Mouse (Mus musculus) ES-Bruce4 (cell line): Measurements from ENCODE around the gene Dtd2. TPM values are rescaled to one million over a fixed set of nuclear protein-coding genes. Genes with fewer than 3 reads are reported as not detected.

Experiments
- H3K27ac ChIP-seq: 2 replicates; pipeline ENCODE4 v1.5.1; 2012; ENCODE audit warnings: low read length, inconsistent platforms; ENCODE audit not compliant: insufficient read depth
- H3K27me3 ChIP-seq: 2 replicates; pipeline ENCODE4 v1.6.1; 2012; ENCODE audit warnings: mild to moderate bottlenecking, low read length, inconsistent platforms; ENCODE audit not compliant: control insufficient read depth, poor library complexity, insufficient read depth, severe bottlenecking
- H3K36me3 ChIP-seq: 2 replicates; pipeline ENCODE4 v1.6.1; 2012; ENCODE audit warnings: inconsistent platforms, mild to moderate bottlenecking, low read length, moderate library complexity; ENCODE audit not compliant: control insufficient read depth, poor library complexity, insufficient read depth, severe bottlenecking
- H3K4me1 ChIP-seq: one replicate; pipeline ENCODE4 v1.8.1; 2011; ENCODE audit warnings: low read length; ENCODE audit not compliant: control insufficient read depth, insufficient read depth
- H3K4me3 ChIP-seq: 2 replicates; pipeline ENCODE4 v1.5.1; 2011; ENCODE audit warnings: low read depth, mild to moderate bottlenecking, low read length
- H3K9ac ChIP-seq: 2 replicates; pipeline ENCODE4 v1.6.1; 2012; ENCODE audit warnings: low read depth, mild to moderate bottlenecking, inconsistent platforms; ENCODE audit not compliant: poor library complexity, severe bottlenecking
- H3K9me3 ChIP-seq: replicated peaks from 2 replicates; pipeline ENCODE4 v1.6.1; 2012; ENCODE audit warnings: mild to moderate bottlenecking, low read length, inconsistent platforms; ENCODE audit not compliant: control insufficient read depth, poor library complexity, insufficient read depth, severe bottlenecking
- CTCF ChIP-seq: IDR thresholded peaks from one replicate; pipeline ENCODE4 v1.8.1; 2011; ENCODE audit warnings: low read depth, low read length
- EP300 ChIP-seq: IDR thresholded peaks from 2 replicates; pipeline ENCODE4 v1.6.1; 2011; ENCODE audit warnings: low read depth, low read length; ENCODE audit not compliant: insufficient read depth
- POLR2A ChIP-seq: IDR thresholded peaks from one replicate; pipeline ENCODE4 v1.8.1; 2011; ENCODE audit warnings: low read length; ENCODE audit not compliant: insufficient read depth
- polyA plus RNA-seq: library from polyadenylated mRNA; stranded (reverse); fragments of >200 nt; gene quantifications from 2 replicates; pipeline ENCODE4 v1.2.4, GENCODE M21; 2011; ENCODE audit warnings: low read depth; ENCODE audit not compliant: missing spikeins, insufficient read depth, insufficient read length

The Dtd2 gene
- polyA plus RNA-seq, 1 experiment = 17.5 TPM

DNA sequence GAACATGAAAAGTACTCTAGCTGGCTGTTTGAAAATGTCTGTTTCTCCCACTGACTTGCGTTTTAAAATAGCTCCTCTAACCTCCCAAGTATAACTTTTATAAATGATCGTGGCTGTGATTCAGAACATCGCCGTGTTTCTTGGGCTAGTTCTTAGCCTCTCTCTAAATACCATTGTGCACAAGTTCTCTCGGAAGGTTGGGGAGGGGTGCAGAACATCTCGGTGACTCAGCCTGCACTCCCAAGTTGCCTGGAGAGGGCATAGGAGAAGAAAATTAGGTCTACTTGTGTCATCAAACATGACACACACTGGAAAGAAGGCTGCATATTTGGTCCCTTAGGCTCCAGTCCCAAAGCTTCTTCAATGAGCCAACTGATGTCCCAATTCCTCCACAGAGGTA, 26.0 kb upstream of the Dtd2 start:
- Histone ChIP-seq H3K27me3 (no peaks in the 10 kb centered on the region), H3K4me1 (no peaks in the 10 kb centered on the region), H3K27ac (no peak overlapping the region), H3K9ac (no peak overlapping the region), H3K36me3 (no peaks in the 10 kb centered on the region), H3K4me3 (no peak overlapping the region), H3K9me3 (no peaks in the 10 kb centered on the region)
- TF ChIP-seq EP300 = no peak
- TF ChIP-seq POLR2A = no peak
- no peak for TF ChIP-seq CTCF

DNA sequence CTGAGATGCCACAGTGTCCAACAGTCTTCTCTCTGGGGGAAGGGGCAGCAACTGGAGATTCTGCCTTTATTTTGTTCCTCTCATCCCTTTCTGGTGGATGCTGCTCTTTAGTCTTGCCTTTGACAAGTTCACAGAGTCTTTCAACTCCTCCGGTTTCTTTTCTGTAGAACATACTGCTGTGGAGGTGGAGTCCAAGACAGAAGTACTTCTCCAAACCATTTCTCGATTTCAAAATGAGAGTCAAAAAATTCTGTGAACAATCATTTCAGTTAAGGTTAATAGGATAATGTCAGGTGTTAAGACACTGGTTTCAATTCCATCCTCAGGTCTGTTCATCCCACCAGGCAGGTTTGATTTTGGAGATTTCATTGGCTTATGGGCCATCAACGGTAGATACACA, 21.7 kb upstream of the Dtd2 start, which contains the start of gene Gpr33:
Gpr33 (minus strand) TSS at position 101 of the 400 bp plus-strand sequence.
- H3K36me3 ChIP-seq = no peaks in the 10 kb centered on the region
- no peak within 1 kb of the TSS for H3K9ac ChIP-seq
- no peaks in the 10 kb centered on the region for H3K27me3 ChIP-seq
- no peak within 1 kb of the TSS for H3K4me3 ChIP-seq
- H3K27ac ChIP-seq = no peak within 1 kb of the TSS
- TF ChIP-seq CTCF (no peak), POLR2A (no peak), EP300 (no peak)
- H3K9me3 ChIP-seq = no peaks in the 10 kb centered on the region
- H3K4me1 ChIP-seq = no peaks in the 10 kb centered on the region

DNA sequence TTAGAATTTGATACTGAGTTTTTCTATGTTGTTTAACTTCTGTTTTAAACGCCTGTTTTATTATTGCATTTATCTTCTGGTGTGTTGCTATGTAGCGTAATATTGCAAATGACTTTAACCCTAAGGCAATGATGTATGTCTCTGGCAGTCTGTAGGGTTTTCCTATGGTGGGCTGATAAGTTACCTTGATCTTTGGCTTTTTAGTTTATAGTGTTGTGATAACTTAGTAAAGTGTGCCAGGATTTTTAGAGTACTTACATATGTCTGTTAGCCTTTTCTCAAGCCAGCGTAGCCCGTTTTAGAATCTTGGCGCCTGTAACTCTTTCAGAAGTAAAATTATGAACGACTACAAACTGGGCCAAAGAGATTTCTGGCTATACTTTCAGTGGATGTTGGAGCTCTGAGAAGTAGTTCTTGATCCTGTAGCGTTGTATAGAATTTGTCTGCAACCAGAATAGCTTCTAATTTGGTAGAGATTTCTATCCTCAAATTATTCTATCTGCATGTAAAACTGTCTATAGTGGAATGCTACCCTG, 8.3 kb upstream of the Dtd2 start:
- Histone ChIP-seq H3K9me3 (no peaks in the 10 kb centered on the region), H3K27me3 (no peaks in the 10 kb centered on the region), H3K4me3 (no peak overlapping the region), H3K36me3 (no peaks in the 10 kb centered on the region), H3K9ac (no peak overlapping the region), H3K4me1 (no peaks in the 10 kb centered on the region), H3K27ac (no peak overlapping the region)
- TF ChIP-seq CTCF = no peak
- no peak for TF ChIP-seq EP300
- TF ChIP-seq POLR2A = no peak

DNA sequence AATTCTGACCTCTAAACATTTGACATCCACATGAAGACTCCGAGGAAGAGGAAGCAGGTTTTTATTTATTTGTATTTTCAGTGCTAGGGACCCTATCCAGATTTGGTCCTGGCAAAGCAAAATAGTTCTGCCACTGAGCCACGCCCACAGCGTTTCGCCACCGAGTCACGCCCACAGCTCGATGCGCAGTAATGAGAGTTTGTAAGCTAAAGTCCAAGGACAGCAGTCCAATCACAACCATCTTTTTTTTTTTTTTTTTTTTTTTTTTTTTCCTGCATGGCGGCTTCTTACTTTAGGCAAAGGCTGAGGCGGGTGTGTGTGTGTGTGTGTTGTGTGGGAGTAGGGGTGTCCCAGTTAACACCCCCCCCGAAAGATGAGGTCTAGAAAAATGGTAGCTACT, 7.7 kb upstream of the Dtd2 start:
- no peak overlapping the region for H3K9ac ChIP-seq
- no peak overlapping the region for H3K4me3 ChIP-seq

DNA sequence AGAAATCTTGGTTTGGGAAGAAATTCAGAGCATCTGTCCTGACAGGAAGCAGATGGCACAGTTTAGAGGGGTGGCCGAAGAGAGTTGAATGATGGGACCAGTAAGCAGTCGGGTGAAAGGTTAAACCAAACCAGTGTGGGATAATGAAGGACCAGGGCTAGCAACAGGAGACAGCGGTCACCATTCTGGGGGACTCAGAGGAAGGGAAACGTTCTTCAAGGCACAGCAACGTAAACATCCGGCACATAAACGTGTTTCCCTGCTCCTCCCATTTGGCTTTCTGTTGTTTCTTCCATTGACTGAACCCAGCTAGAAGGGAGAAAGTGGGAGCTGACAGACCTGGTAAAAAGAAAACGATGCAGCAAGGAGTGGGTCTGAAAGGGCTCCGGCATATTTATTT, 7.0 kb upstream of the Dtd2 start:
- Histone ChIP-seq H3K27me3 (no peaks in the 10 kb centered on the region), H3K36me3 (no peaks in the 10 kb centered on the region), H3K4me3 (no peak overlapping the region), H3K4me1 (no peaks in the 10 kb centered on the region), H3K9ac (no peak overlapping the region), H3K9me3 (no peaks in the 10 kb centered on the region), H3K27ac (no peak overlapping the region)
- no peak for TF ChIP-seq POLR2A
- TF ChIP-seq EP300 = no peak
- TF ChIP-seq CTCF = no peak

More for the DNA sequence above, 7.7 kb upstream of the Dtd2 start:
- H3K27me3 ChIP-seq = no peaks in the 10 kb centered on the region
- H3K36me3 ChIP-seq = no peaks in the 10 kb centered on the region
- H3K27ac ChIP-seq = no peak overlapping the region
- TF ChIP-seq EP300 (no peak), CTCF (no peak), POLR2A (no peak)
- no peaks in the 10 kb centered on the region for H3K4me1 ChIP-seq
- no peaks in the 10 kb centered on the region for H3K9me3 ChIP-seq

DNA sequence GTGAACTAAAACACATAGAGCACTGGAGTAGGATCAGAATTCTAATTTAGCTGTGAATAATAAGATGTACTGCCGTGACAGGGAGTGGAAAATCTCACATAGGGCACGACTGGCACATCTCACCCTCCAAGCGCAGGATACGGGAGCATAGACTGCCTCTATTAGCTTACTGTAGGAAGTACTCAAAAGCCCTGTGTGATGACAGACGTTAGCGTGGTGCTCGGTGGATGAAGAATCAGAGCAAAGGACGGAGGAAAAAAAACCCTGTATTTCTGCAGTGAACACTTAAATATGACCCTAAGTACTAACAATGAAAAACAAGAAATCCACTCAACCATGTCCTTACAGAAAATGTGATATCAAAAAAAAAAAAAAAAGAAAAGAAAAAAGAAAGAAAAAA, 5.9 kb upstream of the Dtd2 start:
- TF ChIP-seq CTCF (no peak), POLR2A (no peak), EP300 (no peak)
- Histone ChIP-seq H3K4me3 (no peak overlapping the region), H3K4me1 (no peaks in the 10 kb centered on the region), H3K9me3 (no peaks in the 10 kb centered on the region; the same call in 1 of the 2 replicates), H3K27ac (no peak overlapping the region), H3K36me3 (no peaks in the 10 kb centered on the region), H3K9ac (no peak overlapping the region), H3K27me3 (no peaks in the 10 kb centered on the region)
